Mouse (Mus musculus) myocyte (in vitro differentiated cells): ENCODE data around the gene Macrod2.

Experiments
- POLR2A ChIP-seq: IDR thresholded peaks from one replicate; pipeline ENCODE4 v1.6.1; 2011; ENCODE audit warnings: low read depth, mild to moderate bottlenecking, control low read depth, moderate library complexity; ENCODE audit not compliant: insufficient read length
- POLR2AphosphoS2 ChIP-seq: IDR thresholded peaks from one replicate; pipeline ENCODE4 v1.6.1; 2011; ENCODE audit warnings: low read depth, control low read depth; ENCODE audit not compliant: insufficient read length
- TCF12 ChIP-seq: IDR thresholded peaks from one replicate; pipeline ENCODE4 v1.6.1; 2011; ENCODE audit warnings: mild to moderate bottlenecking, control low read depth; ENCODE audit not compliant: poor library complexity, insufficient read depth, severe bottlenecking
- USF1 ChIP-seq: IDR thresholded peaks from one replicate; pipeline ENCODE4 v1.6.1; 2011; ENCODE audit warnings: low read depth, mild to moderate bottlenecking, control low read depth, moderate library complexity

DNA sequence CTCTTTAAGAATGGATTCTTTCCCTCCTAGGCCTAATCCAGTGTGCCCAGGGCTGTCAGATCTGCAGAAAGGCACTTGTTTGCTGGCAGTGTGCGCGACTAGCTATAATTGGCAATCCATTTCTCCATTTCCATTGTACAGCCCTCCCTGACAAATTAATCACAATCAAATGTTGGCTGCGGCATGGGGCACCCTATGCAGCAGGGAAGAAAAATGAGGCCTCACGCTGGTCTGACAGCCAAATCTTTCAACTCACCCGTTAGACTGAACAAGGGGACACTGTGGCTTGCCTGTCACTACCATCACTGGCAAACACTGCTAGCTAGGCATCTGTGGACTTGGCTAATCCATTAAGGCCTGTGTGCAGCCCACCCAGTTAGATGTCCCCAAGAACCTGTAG is 1345.2 kb downstream of the Macrod2 start:
- TF ChIP-seq POLR2A (no peak), USF1 (no peak), TCF12 (no peak), POLR2AphosphoS2 (no peak)
